Mouse (Mus musculus) kidney, postnatal 25 days (tissue): ENCODE data around the gene Cacnb2.

Experiments
- DNase-seq, 2 experiments: peaks; one replicate each; pipeline ENCODE4 v3.0.0; 2021; ENCODE audit warnings: mixed read lengths in 2 of 2

Gene Cacnb2

GRCm38 (mm10) chr2:14873116-14873515 lies 270.2 kb downstream of the Cacnb2 start:
- DNase-seq = no peak

- no peak for DNase-seq
These were observed 270.9 kb downstream of the Cacnb2 start for GRCm38 (mm10) chr2:14873701-14874181.

- DNase-seq = no peak
These were observed 271.6 kb downstream of the Cacnb2 start for GRCm38 (mm10) chr2:14874281-14875037.

GRCm38 (mm10) chr2:14875121-14875520 lies 272.2 kb downstream of the Cacnb2 start:
- no peak for DNase-seq

GRCm38 (mm10) chr2:14875616-14876015 lies 272.7 kb downstream of the Cacnb2 start:
- DNase-seq = no peak

- DNase-seq = no peak
These were observed 276.1 kb downstream of the Cacnb2 start for GRCm38 (mm10) chr2:14878953-14879352.

- no peak for DNase-seq
These were observed 280.6 kb downstream of the Cacnb2 start for GRCm38 (mm10) chr2:14883460-14883859.

GRCm38 (mm10) chr2:14888406-14889195 lies 285.7 kb downstream of the Cacnb2 start:
- DNase-seq = no peak

- no peak for DNase-seq
These were observed 300.9 kb downstream of the Cacnb2 start for GRCm38 (mm10) chr2:14903837-14904236.

GRCm38 (mm10) chr2:14904865-14905264 lies 302.0 kb downstream of the Cacnb2 start:
- DNase-seq = no peak

- no peak for DNase-seq
These were observed 304.4 kb downstream of the Cacnb2 start for GRCm38 (mm10) chr2:14907124-14907925.

- DNase-seq = no peak
These were observed 314.8 kb downstream of the Cacnb2 start for GRCm38 (mm10) chr2:14917585-14918247.

- DNase-seq = no peak
These were observed 327.0 kb downstream of the Cacnb2 start for GRCm38 (mm10) chr2:14929866-14930265.

- DNase-seq = no peak
These were observed 329.1 kb downstream of the Cacnb2 start for GRCm38 (mm10) chr2:14931968-14932367.

- DNase-seq = no peak
These were observed 333.6 kb downstream of the Cacnb2 start for GRCm38 (mm10) chr2:14936492-14936891.

GRCm38 (mm10) chr2:14942261-14942660 lies 339.4 kb downstream of the Cacnb2 start:
- DNase-seq = no peak

- no peak for DNase-seq
These were observed 340.9 kb downstream of the Cacnb2 start for GRCm38 (mm10) chr2:14943691-14944357.

GRCm38 (mm10) chr2:14953090-14953489 lies 350.2 kb downstream of the Cacnb2 start:
- no peak for DNase-seq

- no peak for DNase-seq
These were observed 358.1 kb downstream of the Cacnb2 start for GRCm38 (mm10) chr2:14960963-14961488.

- no peak for DNase-seq
These were observed 358.6 kb downstream of the Cacnb2 start for GRCm38 (mm10) chr2:14961493-14961892.

- no peak for DNase-seq
These were observed 381.1 kb downstream of the Cacnb2 start for GRCm38 (mm10) chr2:14984029-14984428.

- DNase-seq = no peak
These were observed 385.6 kb downstream of the Cacnb2 start for GRCm38 (mm10) chr2:14988451-14988850.
